Mouse (Mus musculus): ENCODE data around the gene Gm37240.
"Not testable (repeated sequence)": the region's sequence is repeated elsewhere in the genome, so short reads cannot be mapped to it uniquely, and the experiment has no call there.

Gene Gm37240

GRCm38 (mm10) chr3:85887239-85887827, at the start of gene Gm37240, which contains the start of gene Glt28d2:
Gm37240 (minus strand) TSS chr3:85887518.
Glt28d2 (minus strand) TSS chr3:85887516.
- peak; percentile 76 for DNase-seq

- DNase-seq, result no peak
Observed at GRCm38 (mm10) chr3:85933586-85933985, 46.3 kb upstream of the Gm37240 start.

- no peak for DNase-seq
Observed at GRCm38 (mm10) chr3:85931859-85932258, 44.5 kb upstream of the Gm37240 start.

DNA sequence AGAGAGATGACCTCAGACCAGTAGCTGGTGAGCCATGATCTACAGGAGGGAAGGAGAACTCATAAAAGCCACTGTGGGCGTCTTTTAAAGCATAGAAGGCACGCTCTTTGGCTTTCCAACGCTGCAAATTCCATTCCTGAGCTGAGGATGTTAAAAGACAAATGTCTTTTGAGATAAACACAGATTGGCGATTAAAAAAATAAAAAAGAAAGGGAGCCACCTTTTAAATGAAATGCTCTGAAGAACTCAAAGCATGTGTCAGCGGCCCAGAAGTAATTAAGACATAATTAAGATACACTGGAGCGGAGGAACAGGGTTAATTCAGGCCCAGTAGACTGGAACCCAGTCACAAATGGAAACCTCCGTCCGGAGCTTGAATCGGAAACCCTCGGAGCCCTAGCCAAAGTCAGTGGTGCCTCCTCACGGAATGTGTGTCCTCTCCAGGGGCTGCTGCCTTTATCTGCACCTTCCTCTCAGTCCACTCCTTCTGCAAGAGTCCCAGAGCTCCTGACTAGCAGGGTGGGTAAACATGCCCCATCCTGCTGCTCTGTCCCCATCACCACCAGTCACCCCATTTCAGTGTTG, 43.4 kb upstream of the Gm37240 start:
- DNase-seq, result no peak

DNA sequence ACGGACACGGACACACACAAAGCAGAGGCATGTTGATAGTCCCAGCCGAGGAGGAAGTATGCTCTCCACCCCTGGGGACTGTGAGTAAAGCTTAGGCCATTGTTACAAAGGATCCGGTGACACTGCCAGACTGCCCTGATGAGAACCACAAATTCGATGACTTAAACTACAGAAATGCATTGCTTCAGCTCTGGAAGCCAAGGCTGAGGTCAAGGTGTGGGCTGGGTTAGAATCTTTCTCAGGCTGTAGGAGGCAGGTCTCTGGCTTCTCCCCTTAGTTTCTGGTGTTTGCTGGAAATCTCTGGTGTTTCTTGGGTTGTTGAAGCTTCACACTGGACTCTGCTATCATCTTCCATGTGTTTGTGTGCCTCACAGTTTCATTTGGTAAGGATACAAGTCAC, 42.4 kb upstream of the Gm37240 start:
- DNase-seq, result no peak

GRCm38 (mm10) chr3:85928140-85928611, 40.9 kb upstream of the Gm37240 start:
- DNase-seq, result no peak

- DNase-seq, result no peak
Observed at GRCm38 (mm10) chr3:85927296-85927695, 40.0 kb upstream of the Gm37240 start.

GRCm38 (mm10) chr3:85923954-85924945, 36.9 kb upstream of the Gm37240 start:
- DNase-seq, result peak; percentile 58

GRCm38 (mm10) chr3:85923343-85923742, 36.0 kb upstream of the Gm37240 start:
- no peak for DNase-seq

- DNase-seq, result no peak
Observed at GRCm38 (mm10) chr3:85922331-85922730, 35.0 kb upstream of the Gm37240 start.

- DNase-seq, result not testable (repeated sequence)
Observed at GRCm38 (mm10) chr3:85920671-85921070, 33.4 kb upstream of the Gm37240 start.

- DNase-seq, result no peak
Observed at GRCm38 (mm10) chr3:85917600-85917999, 30.3 kb upstream of the Gm37240 start.

DNA sequence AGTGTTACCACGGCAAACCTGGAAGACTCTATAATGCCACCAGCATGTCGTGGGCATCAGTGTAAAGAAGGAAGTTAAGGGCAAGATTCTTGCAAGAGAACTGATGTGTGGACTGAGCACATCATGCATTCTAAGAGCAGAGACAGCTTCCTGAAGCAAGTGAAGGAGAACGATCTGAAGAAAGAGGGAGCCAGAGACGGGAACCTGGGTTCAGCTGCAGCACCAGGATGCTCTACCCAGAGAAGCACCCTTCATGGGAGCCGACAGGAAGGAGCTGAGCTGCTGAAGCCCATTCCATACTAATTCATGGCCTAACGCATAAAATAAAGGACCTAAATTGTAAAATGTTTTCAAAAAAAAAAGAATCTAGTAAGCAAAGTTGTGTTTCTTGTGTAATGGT, 27.5 kb upstream of the Gm37240 start:
- no peak for DNase-seq

DNA sequence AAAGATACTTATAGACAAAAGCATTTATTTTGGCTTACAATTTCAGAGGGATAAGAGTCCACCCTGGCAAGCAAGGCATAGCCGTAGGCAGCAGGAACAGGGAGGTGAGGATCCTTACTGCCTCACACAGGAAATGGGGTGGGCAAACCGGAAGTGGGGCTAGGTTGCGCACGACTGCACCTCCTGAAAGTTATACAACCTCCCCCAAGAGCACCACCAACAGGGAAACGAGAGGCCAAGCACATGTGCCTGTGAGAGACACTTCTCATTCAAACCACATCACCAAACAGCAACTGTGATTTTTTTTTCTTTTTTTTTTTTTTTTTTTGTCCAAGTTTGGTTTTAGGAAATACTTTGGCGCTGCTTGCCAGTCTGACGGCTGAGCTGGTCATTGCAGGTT, 19.8 kb upstream of the Gm37240 start:
- no peak for DNase-seq

DNA sequence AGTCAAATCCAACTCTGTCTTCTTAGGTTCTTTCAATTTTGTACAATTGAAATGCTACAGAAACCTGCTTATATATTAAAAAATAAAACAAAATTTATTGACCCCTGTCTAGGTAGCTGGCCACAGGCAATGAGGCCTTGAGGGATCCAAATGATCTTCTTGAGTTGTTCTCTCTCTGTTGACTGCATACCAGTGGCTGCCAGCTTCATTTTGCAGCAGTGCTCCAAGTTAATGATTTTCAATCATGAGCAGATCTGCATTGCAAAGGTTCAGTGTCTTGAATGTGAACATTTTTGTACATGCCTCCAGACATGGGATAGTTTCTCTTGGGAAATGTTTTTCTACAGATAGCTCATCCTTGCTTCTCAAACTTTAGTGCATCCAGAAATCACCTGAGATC, 17.1 kb upstream of the Gm37240 start:
- DNase-seq, result no peak

GRCm38 (mm10) chr3:85895020-85895419, 7.7 kb upstream of the Gm37240 start:
- DNase-seq, result no peak

- DNase-seq, result no peak
Observed at GRCm38 (mm10) chr3:85891571-85891970, 4.3 kb upstream of the Gm37240 start.

DNA sequence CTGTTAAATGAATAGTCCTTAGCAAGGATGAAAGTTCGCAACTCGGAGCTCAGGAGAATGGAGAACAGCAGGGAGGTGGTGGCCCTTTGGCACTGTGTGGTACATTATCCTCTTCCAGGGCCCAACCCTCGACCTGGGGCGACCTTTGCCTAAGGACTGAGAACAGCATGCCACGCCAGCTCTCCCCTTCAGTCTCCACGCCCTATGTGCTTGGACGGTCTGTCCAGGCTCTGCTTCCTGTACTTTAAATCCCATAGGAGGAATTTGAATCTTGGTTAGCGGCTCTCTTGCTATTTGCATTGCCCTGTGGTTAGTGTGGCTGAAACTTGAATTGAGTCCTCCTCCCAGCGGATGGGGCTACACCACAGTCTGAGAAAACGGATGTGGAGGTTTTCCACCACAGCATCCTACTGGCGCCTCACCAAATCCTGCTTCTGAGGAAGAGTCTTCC, 928 bp upstream of the Gm37240 start:
- DNase-seq, result peak; percentile 8

GRCm38 (mm10) chr3:85886636-85887238, 581 bp downstream of the Gm37240 start:
- DNase-seq, result no peak

- DNase-seq, result no peak
Observed at GRCm38 (mm10) chr3:85885906-85886305, 1.4 kb downstream of the Gm37240 start.

DNA sequence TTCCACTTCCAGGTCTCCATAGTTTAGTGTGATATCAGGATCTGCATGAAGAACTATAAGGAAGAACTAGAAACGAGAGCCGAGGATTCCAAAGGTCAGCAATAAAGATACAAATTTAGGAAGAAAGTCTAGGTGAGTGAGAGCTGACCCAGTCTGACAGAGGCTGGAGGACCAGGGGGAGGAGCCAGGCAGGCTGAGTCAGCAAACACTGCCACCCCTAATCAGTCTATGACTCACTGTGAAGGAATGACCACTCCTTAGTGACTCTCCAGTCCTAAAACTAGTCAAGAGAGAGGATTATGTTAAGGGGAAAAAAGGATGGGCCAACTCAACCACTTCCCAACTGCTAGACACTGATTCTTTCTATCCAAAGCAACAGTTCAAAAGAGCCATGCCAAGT, 6.6 kb downstream of the Gm37240 start:
- no peak for DNase-seq

- no peak for DNase-seq
Observed at GRCm38 (mm10) chr3:85880068-85880467, 7.2 kb downstream of the Gm37240 start.

DNA sequence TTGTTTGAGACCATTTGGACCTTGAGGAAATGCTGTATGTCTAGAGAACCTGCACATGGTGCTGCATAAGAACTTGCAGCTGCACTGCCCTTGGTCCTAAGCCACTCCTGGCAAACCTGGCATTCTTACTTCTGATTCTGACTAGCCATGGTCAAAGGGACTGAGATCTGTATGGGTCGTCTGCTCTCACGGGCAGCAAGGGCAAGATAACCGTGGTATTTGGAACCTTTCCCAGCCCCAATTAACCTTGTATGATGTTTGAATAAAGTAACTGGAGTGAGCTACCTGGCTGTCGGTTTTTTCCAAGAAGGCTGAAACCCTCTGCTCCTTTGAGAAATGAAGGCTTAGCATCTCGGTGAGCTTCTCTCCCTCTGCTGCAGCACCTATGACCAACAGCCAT, 8.4 kb downstream of the Gm37240 start:
- no peak for DNase-seq

Data from thymus, postnatal 14 days (tissue).